Mouse (Mus musculus) C2C12 (cell line): ENCODE results near the gene Slc5a8. TPM values are rescaled to one million over a fixed set of nuclear protein-coding genes. Genes with fewer than 3 reads are reported as not detected.
A peak's percentile ranks its signal among the peaks of the same experiment; 100 is the strongest.

Source experiments
- H3K27me3 ChIP-seq: one replicate; pipeline ENCODE4 v1.6.1; 2011; ENCODE audit not compliant: control insufficient read depth, insufficient read depth, insufficient read length
- H3K36me3 ChIP-seq: one replicate; pipeline ENCODE4 v1.6.1; 2011; ENCODE audit not compliant: control insufficient read depth, insufficient read depth
- H3K4me3 ChIP-seq: one replicate; pipeline ENCODE4 v1.5.1; 2011; ENCODE audit warnings: mild to moderate bottlenecking, control low read depth; ENCODE audit not compliant: poor library complexity, insufficient read depth, severe bottlenecking
- H3K79me2 ChIP-seq: one replicate; pipeline ENCODE4 v1.6.1; 2011; ENCODE audit not compliant: control insufficient read depth, insufficient read depth
- H3K79me3 ChIP-seq: one replicate; pipeline ENCODE4 v1.6.1; 2011; ENCODE audit warnings: low read depth, control low read depth
- H3ac ChIP-seq: one replicate; pipeline ENCODE3; 2011; ENCODE audit warnings: low read depth; ENCODE audit not compliant: control insufficient read depth, insufficient read length
- CEBPB ChIP-seq: IDR thresholded peaks from one replicate; pipeline ENCODE4 v1.6.1; 2011; ENCODE audit warnings: low read depth, mild to moderate bottlenecking, control low read depth, moderate library complexity
- CTCF ChIP-seq: IDR thresholded peaks from one replicate; pipeline ENCODE4 v1.5.1; 2011; ENCODE audit not compliant: control insufficient read depth, insufficient read depth, insufficient read length
- FOSL1 ChIP-seq: IDR thresholded peaks from one replicate; pipeline ENCODE4 v1.8.0; 2011; ENCODE audit warnings: mild to moderate bottlenecking, low read length; ENCODE audit not compliant: poor library complexity, insufficient read depth, severe bottlenecking
- MAX ChIP-seq: IDR thresholded peaks from one replicate; pipeline ENCODE4 v1.6.1; 2011; ENCODE audit warnings: mild to moderate bottlenecking, control low read depth
- MYOD1 ChIP-seq: IDR thresholded peaks from one replicate; pipeline ENCODE4 v1.6.1; 2011; ENCODE audit warnings: low read depth; ENCODE audit not compliant: control insufficient read depth, insufficient read length
- MYOG ChIP-seq: IDR thresholded peaks from one replicate; pipeline ENCODE4 v1.6.1; 2011; ENCODE audit not compliant: control insufficient read depth, insufficient read length; ENCODE audit errors: extremely low read depth
- USF1 ChIP-seq: IDR thresholded peaks from one replicate; pipeline ENCODE4 v1.6.1; 2011; ENCODE audit warnings: low read depth, mild to moderate bottlenecking, control low read depth, moderate library complexity
- polyA plus RNA-seq: library from polyadenylated mRNA; unstranded; fragments of >200 nt; fragmentation: generic; extraction: Trizol; gene quantifications from one replicate; pipeline ENCODE4 v1.2.1, GENCODE M21; 2012; ENCODE audit warnings: missing spikeins

The Slc5a8 gene
- polyA plus RNA-seq, 1 experiment = 0.01 TPM

- H3K36me3 ChIP-seq = no peaks in the 10 kb centered on the region
- no peak for TF ChIP-seq CTCF
- TF ChIP-seq MYOD1 = no peak
- no peak for TF ChIP-seq MAX
- no peak for TF ChIP-seq FOSL1
- no peak for TF ChIP-seq MYOG
- no peak for TF ChIP-seq USF1
- TF ChIP-seq CEBPB = no peak
- no peaks in the 10 kb centered on the region for H3K79me3 ChIP-seq
- H3K4me3 ChIP-seq = no peak overlapping the region
- peaks cover 6% of the 10 kb centered on the region for H3K27me3 ChIP-seq
- no peak overlapping the region for H3ac ChIP-seq
- H3K79me2 ChIP-seq = no peaks in the 10 kb centered on the region
Observed at GRCm38 (mm10) chr10:88886114-88886513, 322 bp downstream of the Slc5a8 start.

- H3K36me3 ChIP-seq = no peaks in the 10 kb centered on the region
- H3ac ChIP-seq = no peak overlapping the region
- H3K79me2 ChIP-seq = no peaks in the 10 kb centered on the region
- peaks cover 6% of the 10 kb centered on the region for H3K27me3 ChIP-seq
- H3K4me3 ChIP-seq = no peak overlapping the region
- no peaks in the 10 kb centered on the region for H3K79me3 ChIP-seq
- TF ChIP-seq MYOG = no peak
- no peak for TF ChIP-seq CTCF
- TF ChIP-seq USF1 = no peak
- TF ChIP-seq FOSL1 = no peak
- TF ChIP-seq MYOD1 = no peak
- TF ChIP-seq CEBPB = no peak
- TF ChIP-seq MAX = no peak
Observed at GRCm38 (mm10) chr10:88888376-88888775, 2.6 kb downstream of the Slc5a8 start.

- Histone ChIP-seq H3K79me2 (no peaks in the 10 kb centered on the region), H3K79me3 (no peaks in the 10 kb centered on the region), H3K36me3 (no peaks in the 10 kb centered on the region), H3K4me3 (no peak overlapping the region), H3ac (no peak overlapping the region), H3K27me3 (peaks cover under 1% of the 10 kb centered on the region)
- TF ChIP-seq MYOD1 (no peak), CEBPB (no peak), FOSL1 (no peak), USF1 (peak; percentile 61)
Observed at GRCm38 (mm10) chr10:88891410-88891809, 5.6 kb downstream of the Slc5a8 start.

- Histone ChIP-seq H3ac (no peak overlapping the region), H3K79me3 (no peaks in the 10 kb centered on the region), H3K79me2 (no peaks in the 10 kb centered on the region), H3K27me3 (no peaks in the 10 kb centered on the region), H3K4me3 (no peak overlapping the region), H3K36me3 (no peaks in the 10 kb centered on the region)
- TF ChIP-seq CEBPB = no peak
- no peak for TF ChIP-seq MAX
- TF ChIP-seq USF1 = no peak
- no peak for TF ChIP-seq MYOG
- TF ChIP-seq FOSL1 = no peak
- TF ChIP-seq CTCF = no peak
- TF ChIP-seq MYOD1 = no peak
Observed at GRCm38 (mm10) chr10:88892560-88893087, 6.8 kb downstream of the Slc5a8 start.

GRCm38 (mm10) chr10:88897032-88897431, 11.2 kb downstream of the Slc5a8 start:
- no peaks in the 10 kb centered on the region for H3K79me3 ChIP-seq
- H3K36me3 ChIP-seq = no peaks in the 10 kb centered on the region
- TF ChIP-seq MAX = no peak
- no peak for TF ChIP-seq CTCF
- TF ChIP-seq FOSL1 = no peak
- TF ChIP-seq MYOD1 = no peak
- TF ChIP-seq MYOG = no peak
- no peak for TF ChIP-seq USF1
- no peak for TF ChIP-seq CEBPB
- H3K27me3 ChIP-seq = no peaks in the 10 kb centered on the region
- H3ac ChIP-seq = no peak overlapping the region
- no peak overlapping the region for H3K4me3 ChIP-seq
- H3K79me2 ChIP-seq = no peaks in the 10 kb centered on the region
